Mouse (Mus musculus): ENCODE results near the gene Lipm. TPM values are rescaled to one million over a fixed set of nuclear protein-coding genes. Genes with fewer than 3 reads are reported as not detected.

The Lipm gene
- polyA plus RNA-seq, 1 experiment from 2014 or later = not detected

GRCm38 (mm10) chr19:34167896-34168661 lies 67.3 kb downstream of the Lipm start:
- no peak for ATAC-seq (ENCODE audit: insufficient read depth)
- Histone ChIP-seq H3K36me3 (replicated peaks) (no peaks in the 10 kb centered on the region), H3K9ac (no peak overlapping the region), H3K4me1 (replicated peaks) (no peaks in the 10 kb centered on the region), H3K9me3 (replicated peaks) (no peaks in the 10 kb centered on the region), H3K27me3 (no peaks in the 10 kb centered on the region), H3K4me3 (replicated peaks) (no peak overlapping the region), H3K27ac (replicated peaks) (no peak overlapping the region), H3K4me2 (no peak overlapping the region)
- 24% methylated on average over 7 of the region's 7 CpGs for WGBS (ENCODE audit: insufficient replicate concordance)

- no peaks in the 10 kb centered on the region for H3K27me3 ChIP-seq
- H3K4me3 ChIP-seq (replicated peaks) = no peak overlapping the region
- H3K4me2 ChIP-seq = no peak overlapping the region
- no peaks in the 10 kb centered on the region for H3K9me3 ChIP-seq (replicated peaks)
- no peak overlapping the region for H3K9ac ChIP-seq
- no peaks in the 10 kb centered on the region for H3K4me1 ChIP-seq (replicated peaks)
- no peak overlapping the region for H3K27ac ChIP-seq (replicated peaks)
- H3K36me3 ChIP-seq (replicated peaks) = no peaks in the 10 kb centered on the region
- ATAC-seq (ENCODE audit: insufficient read depth) = no peak
Measured at GRCm38 (mm10) chr19:34169121-34169520, 68.4 kb downstream of the Lipm start.

- Histone ChIP-seq H3K4me2 (no peak overlapping the region), H3K27me3 (no peaks in the 10 kb centered on the region), H3K4me1 (replicated peaks) (no peaks in the 10 kb centered on the region), H3K27ac (replicated peaks) (no peak overlapping the region), H3K9me3 (replicated peaks) (no peaks in the 10 kb centered on the region), H3K9ac (no peak overlapping the region), H3K36me3 (replicated peaks) (no peaks in the 10 kb centered on the region), H3K4me3 (replicated peaks) (no peak overlapping the region)
- no peak for ATAC-seq (ENCODE audit: insufficient read depth)
- WGBS (ENCODE audit: insufficient replicate concordance) = 35% methylated on average over 3 of the region's 3 CpGs
Measured at GRCm38 (mm10) chr19:34171167-34171566, 70.4 kb downstream of the Lipm start.

Small RNAs within 50 kb of the gene (microRNA-seq; reads per million reads assigned to microRNA genes)
- not detected for gene Gm23334

Other genes starting within 250 kb of the Lipm start
- not detected in 2 replicates for gene Lipf, start 139.7 kb upstream of the Lipm start, polyA plus RNA-seq (2015; fragmentation: Nextera tagmentation; extraction: Ambion mirVana)
- gene Lipk, start 92.6 kb upstream of the Lipm start, polyA plus RNA-seq (2015; fragmentation: Nextera tagmentation; extraction: Ambion mirVana) = not detected in 2 replicates
- not detected in 2 replicates for gene Lipn, start 33.6 kb upstream of the Lipm start, polyA plus RNA-seq (2015; fragmentation: Nextera tagmentation; extraction: Ambion mirVana)
- gene Ankrd22, start 65.1 kb downstream of the Lipm start, polyA plus RNA-seq (2015; fragmentation: Nextera tagmentation; extraction: Ambion mirVana) = 0.45 and 0.50 TPM in 2 replicates
- gene Stambpl1, start 91.3 kb downstream of the Lipm start, polyA plus RNA-seq (2015; fragmentation: Nextera tagmentation; extraction: Ambion mirVana) = 4.7 and 5.1 TPM in 2 replicates
- gene Acta2, start 154.7 kb downstream of the Lipm start, polyA plus RNA-seq (2015; fragmentation: Nextera tagmentation; extraction: Ambion mirVana) = 19.8 and 22.0 TPM in 2 replicates
- gene Fas, start 189.7 kb downstream of the Lipm start, polyA plus RNA-seq (2015; fragmentation: Nextera tagmentation; extraction: Ambion mirVana) = 4.6 and 4.7 TPM in 2 replicates